Mouse (Mus musculus) forebrain, embryonic 12.5 days (tissue): ENCODE data around the gene Smbd1. TPM values are rescaled to one million over a fixed set of nuclear protein-coding genes. Genes with fewer than 3 reads are reported as not detected.

Source experiments
- ATAC-seq: fragments of 200-750 bp; cut with Nextera tagmentation; 2 replicates; pipeline ENCODE4 v1.8.0; 2017; ENCODE audit warnings: moderate TSS enrichment; ENCODE audit not compliant: low FRiP score
- H3K27ac ChIP-seq: fragments of 300-500 bp; sonication (generic); 2 replicates; pipeline ENCODE4 v1.5.1; 2016; ENCODE audit warnings: mild to moderate bottlenecking
- H3K27me3 ChIP-seq: fragments of 300-500 bp; sonication (generic); 2 replicates; pipeline ENCODE4 v1.6.1; 2016; ENCODE audit warnings: mild to moderate bottlenecking
- H3K36me3 ChIP-seq: fragments of 300-500 bp; sonication (generic); replicated peaks from 2 replicates; pipeline ENCODE4 v1.6.1; 2016; ENCODE audit warnings: mild to moderate bottlenecking
- H3K4me1 ChIP-seq: fragments of 300-500 bp; sonication (generic); 2 replicates; pipeline ENCODE4 v1.6.1; 2016
- H3K4me2 ChIP-seq: fragments of 300-500 bp; sonication (generic); 2 replicates; pipeline ENCODE4 v1.6.1; 2016; ENCODE audit warnings: mild to moderate bottlenecking, moderate library complexity
- H3K4me3 ChIP-seq: fragments of 300-500 bp; sonication (generic); replicated peaks from 2 replicates; pipeline ENCODE4 v1.5.1; 2016; ENCODE audit warnings: mild to moderate bottlenecking
- H3K9ac ChIP-seq: fragments of 300-500 bp; sonication (generic); 2 replicates; pipeline ENCODE4 v1.6.1; 2016; ENCODE audit warnings: mild to moderate bottlenecking
- H3K9me3 ChIP-seq: fragments of 300-500 bp; sonication (generic); 2 replicates; pipeline ENCODE4 v1.6.1; 2016
- WGBS: fragments of 180-500 bp; shearing (Covaris S2); methylation state at CpG from one replicate; pipeline ENCODE4 v1.1.7; 2016; 5-methylcytosine and 5-hydroxymethylcytosine counted together
- polyA plus RNA-seq: library from polyadenylated mRNA; unstranded; fragments of >200 nt; fragmentation: Nextera tagmentation; extraction: Ambion mirVana; gene quantifications from 2 replicates; pipeline ENCODE4 v1.2.1, GENCODE M21; 2016

Gene Smbd1
- polyA plus RNA-seq, 1 experiment from 2014 or later = not detected

DNA sequence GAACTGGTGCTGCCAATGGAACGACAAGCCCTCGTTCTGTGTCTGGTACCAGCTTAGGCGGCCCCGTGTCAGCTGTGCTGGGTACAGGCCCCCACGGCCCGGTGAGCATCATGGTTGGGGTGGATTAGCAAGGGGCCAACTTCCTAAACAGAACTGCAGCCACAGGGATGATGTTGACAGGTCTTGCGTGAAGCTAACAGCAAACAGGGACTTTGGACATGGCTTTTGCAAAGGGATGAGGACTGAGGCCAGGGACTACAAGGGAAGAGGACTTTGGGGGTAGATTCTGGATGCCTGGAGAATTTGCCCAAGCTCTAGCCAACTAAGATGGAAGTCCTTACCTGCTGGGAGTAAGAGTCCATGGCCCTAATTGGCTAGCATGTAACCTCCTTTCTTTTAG, 43.4 kb downstream of the Smbd1 start:
- Histone ChIP-seq H3K9ac (no peak overlapping the region), H3K9me3 (no peaks in the 10 kb centered on the region), H3K4me2 (no peak overlapping the region), H3K4me3 (no peak overlapping the region), H3K36me3 (no peaks in the 10 kb centered on the region), H3K27me3 (no peaks in the 10 kb centered on the region), H3K4me1 (no peaks in the 10 kb centered on the region), H3K27ac (no peak overlapping the region)
- ATAC-seq = no peak
- 92% methylated on average over 7 of the region's 7 CpGs for WGBS

GRCm38 (mm10) chr16:32764961-32765360, 45.3 kb downstream of the Smbd1 start:
- ATAC-seq = no peak
- no peaks in the 10 kb centered on the region for H3K4me1 ChIP-seq
- WGBS = 88% methylated on average over 6 of the region's 6 CpGs
- no peak overlapping the region for H3K4me3 ChIP-seq
- no peaks in the 10 kb centered on the region for H3K36me3 ChIP-seq
- no peak overlapping the region for H3K9ac ChIP-seq
- no peaks in the 10 kb centered on the region for H3K9me3 ChIP-seq
- H3K4me2 ChIP-seq = no peak overlapping the region
- no peaks in the 10 kb centered on the region for H3K27me3 ChIP-seq
- H3K27ac ChIP-seq = no peak overlapping the region

DNA sequence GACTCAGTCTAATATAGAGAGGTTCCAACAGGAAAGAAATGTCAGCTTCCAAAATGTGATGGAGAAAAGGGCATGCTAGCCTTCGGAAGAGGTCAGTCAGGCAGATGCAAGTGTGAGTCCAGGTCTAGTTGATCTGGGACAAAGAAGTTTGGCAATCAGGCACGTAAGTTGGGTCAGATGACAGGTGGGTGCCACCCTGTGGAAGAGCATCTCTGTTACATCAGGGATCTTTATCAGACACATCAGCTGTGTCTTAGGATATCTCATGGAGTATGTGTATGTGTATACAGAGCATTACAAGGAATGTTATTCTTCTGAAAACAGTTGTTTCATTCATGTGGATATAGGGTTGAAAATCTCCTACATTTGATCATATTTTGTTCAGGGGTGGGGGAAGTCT, 45.7 kb downstream of the Smbd1 start:
- ATAC-seq = no peak
- H3K9ac ChIP-seq = no peak overlapping the region

More for the DNA sequence above, 45.7 kb downstream of the Smbd1 start:
- Histone ChIP-seq H3K27me3 (no peaks in the 10 kb centered on the region), H3K4me2 (no peak overlapping the region), H3K9me3 (no peaks in the 10 kb centered on the region), H3K4me1 (no peaks in the 10 kb centered on the region), H3K4me3 (no peak overlapping the region), H3K27ac (no peak overlapping the region), H3K36me3 (no peaks in the 10 kb centered on the region)
- 84% methylated on average over 2 of the region's 2 CpGs for WGBS

Other genes starting within 250 kb of the Smbd1 start
- gene Tfrc, start 201.6 kb downstream of the Smbd1 start, polyA plus RNA-seq = 59.2 and 65.4 TPM in 2 replicates
- 13.9 and 14.2 TPM in 2 replicates for gene Tnk2, start 166.6 kb downstream of the Smbd1 start, polyA plus RNA-seq
- gene Muc4, start 74.6 kb downstream of the Smbd1 start, polyA plus RNA-seq = 0.19 and 0.28 TPM in 2 replicates
- not detected in 2 replicates for gene Muc20, start 13.0 kb downstream of the Smbd1 start, polyA plus RNA-seq
- gene Fyttd1, start 67.0 kb upstream of the Smbd1 start, polyA plus RNA-seq = 122 and 125 TPM in 2 replicates
- gene Rubcn, start 67.3 kb upstream of the Smbd1 start, polyA plus RNA-seq = 26.5 and 27.4 TPM in 2 replicates
- gene Lrch3, start 103.6 kb upstream of the Smbd1 start, polyA plus RNA-seq = 46.5 and 49.4 TPM in 2 replicates
- 4.3 and 4.5 TPM in 2 replicates for gene Iqcg, start 245.7 kb upstream of the Smbd1 start, polyA plus RNA-seq
- gene Rpl35a, start 246.0 kb upstream of the Smbd1 start, polyA plus RNA-seq = 730 and 741 TPM in 2 replicates